Mouse (Mus musculus) forebrain, embryonic 16.5 days (tissue): Measurements from ENCODE around the gene Stag1. TPM values are rescaled to one million over a fixed set of nuclear protein-coding genes. Genes with fewer than 3 reads are reported as not detected.
A peak's percentile ranks its signal among the peaks of the same experiment; 100 is the strongest.

ENCODE experiments used
- ATAC-seq: fragments of 200-750 bp; cut with Nextera tagmentation; 2 replicates; pipeline ENCODE4 v1.8.0; 2017; ENCODE audit warnings: mild to moderate bottlenecking, moderate library complexity
- H3K27ac ChIP-seq: fragments of 300-500 bp; sonication (generic); 2 replicates; pipeline ENCODE4 v1.5.1; 2014; ENCODE audit warnings: low read length, control low read depth
- H3K27me3 ChIP-seq: fragments of 300-500 bp; sonication (generic); replicated peaks from 2 replicates; pipeline ENCODE4 v1.6.1; 2014; ENCODE audit warnings: low read length; ENCODE audit not compliant: control insufficient read depth, insufficient read depth
- H3K36me3 ChIP-seq: fragments of 300-500 bp; sonication (generic); 2 replicates; pipeline ENCODE4 v1.6.1; 2014; ENCODE audit not compliant: control insufficient read depth, insufficient read depth
- H3K4me1 ChIP-seq: fragments of 300-500 bp; sonication (generic); replicated peaks from 2 replicates; pipeline ENCODE4 v1.6.1; 2014; ENCODE audit warnings: low read length; ENCODE audit not compliant: control insufficient read depth, insufficient read depth
- H3K4me2 ChIP-seq: fragments of 300-500 bp; sonication (generic); 2 replicates; pipeline ENCODE4 v1.6.1; 2014; ENCODE audit warnings: mild to moderate bottlenecking, low read length, control low read depth
- H3K4me3 ChIP-seq: fragments of 300-500 bp; sonication (generic); replicated peaks from 2 replicates; pipeline ENCODE4 v1.5.1; 2014; ENCODE audit warnings: mild to moderate bottlenecking, low read length, control low read depth
- H3K9ac ChIP-seq: fragments of 300-500 bp; sonication (generic); replicated peaks from 2 replicates; pipeline ENCODE4 v1.6.1; 2014; ENCODE audit warnings: low read depth, low read length, control low read depth
- H3K9me3 ChIP-seq: fragments of 300-500 bp; sonication (generic); 2 replicates; pipeline ENCODE4 v1.6.1; 2016; ENCODE audit warnings: low read length; ENCODE audit not compliant: control insufficient read depth
- WGBS: fragments of 180-500 bp; shearing (Covaris S2); extraction: QIAGEN DNeasy Blood & Tissue Kit; methylation state at CpG from one replicate; pipeline ENCODE4 v1.1.7; 2014; 5-methylcytosine and 5-hydroxymethylcytosine counted together
- polyA plus RNA-seq: library from polyadenylated mRNA; unstranded; fragments of >200 nt; fragmentation: Nextera tagmentation; extraction: Ambion mirVana; gene quantifications from 2 replicates; pipeline ENCODE4 v1.2.1, GENCODE M21; 2015

The Stag1 gene
- polyA plus RNA-seq, 1 experiment from 2014 or later, result 36.0 TPM

DNA sequence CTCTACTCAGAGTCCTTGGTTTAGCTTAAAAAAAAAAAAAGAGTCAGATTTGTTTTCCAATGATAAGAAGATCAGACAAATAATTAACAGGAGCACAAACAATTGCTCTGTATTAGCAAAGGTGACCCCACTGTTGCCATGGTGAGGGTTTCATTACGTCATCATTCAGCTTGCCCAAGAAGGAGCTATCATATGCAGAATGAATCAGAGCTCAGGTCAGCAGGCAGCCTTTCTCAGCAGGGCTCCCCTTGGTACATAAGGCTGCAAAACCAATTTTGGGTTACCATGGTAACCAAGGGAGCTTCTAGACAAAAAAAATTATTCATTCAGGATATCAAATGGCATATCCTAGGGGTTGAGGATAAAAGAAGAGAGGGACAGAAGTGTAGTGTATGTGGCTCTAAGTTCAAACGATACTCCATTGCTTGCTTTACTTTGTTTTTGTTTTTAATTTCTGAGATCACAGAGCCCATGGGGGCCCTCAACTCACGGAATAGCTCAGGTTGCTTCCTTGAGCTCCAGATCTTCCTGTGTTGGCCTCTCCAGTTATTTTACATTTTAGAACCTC is 2.2 kb downstream of the Stag1 start:
- H3K36me3 ChIP-seq, result no peaks in the 10 kb centered on the region
- H3K27me3 ChIP-seq, result no peaks in the 10 kb centered on the region
- WGBS, result 13% methylated on average over 3 of the region's 3 CpGs
- no peak overlapping the region for H3K4me2 ChIP-seq
- H3K9ac ChIP-seq, result no peak overlapping the region
- H3K27ac ChIP-seq, result no peak overlapping the region
- no peak for ATAC-seq
- no peak overlapping the region for H3K4me3 ChIP-seq
- 0 out of 2 replicates have a peak, but pooled peaks cover 2% of the 10 kb centered on the region for H3K4me1 ChIP-seq
- peaks cover 2% of the 10 kb centered on the region; the same call in 1 of the 2 replicates for H3K9me3 ChIP-seq

DNA sequence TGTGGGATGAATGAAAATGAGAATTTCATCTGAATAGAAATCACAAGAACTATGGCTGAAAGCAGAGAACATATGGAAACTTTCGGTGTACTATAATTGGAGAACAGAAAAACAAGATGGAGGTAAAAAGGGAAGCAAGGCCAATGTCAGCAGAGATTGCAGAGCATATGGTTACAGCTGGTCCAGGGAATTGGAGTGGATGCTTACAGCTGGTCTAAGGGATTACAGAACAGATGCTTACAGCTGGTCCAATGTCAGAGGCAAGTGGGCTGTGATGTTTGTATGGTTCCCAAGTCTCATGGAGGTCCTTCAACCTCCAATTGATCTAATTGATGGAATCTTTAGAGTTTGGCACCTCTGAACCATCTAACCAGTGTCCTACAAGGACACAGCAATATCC is 4.5 kb downstream of the Stag1 start:
- Histone ChIP-seq H3K4me3 (no peak overlapping the region), H3K36me3 (no peaks in the 10 kb centered on the region), H3K27me3 (no peaks in the 10 kb centered on the region), H3K4me2 (no peak overlapping the region), H3K27ac (no peak overlapping the region), H3K9me3 (no peaks in the 10 kb centered on the region), H3K9ac (no peak overlapping the region), H3K4me1 (peaks cover 8% of the 10 kb centered on the region; the same call in 1 of the 2 replicates)
- ATAC-seq, result no peak
- WGBS, result 90% methylated on average over 1 of the region's 1 CpGs

DNA sequence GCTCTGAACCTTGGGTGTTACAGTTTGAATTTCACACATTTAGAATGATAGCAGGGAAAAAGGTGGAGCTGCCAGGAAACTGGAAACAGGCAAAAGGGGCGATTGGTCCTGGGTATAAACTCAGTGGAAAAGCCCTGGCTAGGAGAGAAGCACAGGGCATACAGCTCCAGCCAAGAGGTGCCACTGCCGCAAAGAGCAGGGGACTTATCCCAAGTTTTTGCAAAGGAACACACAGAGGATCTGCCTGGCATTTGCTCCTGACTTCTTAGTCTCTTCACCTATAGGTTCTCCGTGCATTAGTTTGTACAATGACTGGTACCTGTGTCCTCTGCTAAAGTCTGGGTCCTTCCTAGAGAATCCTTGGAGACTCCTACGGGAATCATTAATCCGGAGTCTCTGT is 5.6 kb downstream of the Stag1 start:
- Histone ChIP-seq H3K27ac (no peak overlapping the region), H3K9ac (no peak overlapping the region), H3K4me2 (no peak overlapping the region), H3K27me3 (no peaks in the 10 kb centered on the region), H3K4me1 (peaks cover 8% of the 10 kb centered on the region; the same call in 1 of the 2 replicates), H3K9me3 (no peaks in the 10 kb centered on the region), H3K36me3 (no peaks in the 10 kb centered on the region), H3K4me3 (no peak overlapping the region)
- WGBS, result 53% methylated on average over 5 of the region's 5 CpGs
- ATAC-seq, result no peak

DNA sequence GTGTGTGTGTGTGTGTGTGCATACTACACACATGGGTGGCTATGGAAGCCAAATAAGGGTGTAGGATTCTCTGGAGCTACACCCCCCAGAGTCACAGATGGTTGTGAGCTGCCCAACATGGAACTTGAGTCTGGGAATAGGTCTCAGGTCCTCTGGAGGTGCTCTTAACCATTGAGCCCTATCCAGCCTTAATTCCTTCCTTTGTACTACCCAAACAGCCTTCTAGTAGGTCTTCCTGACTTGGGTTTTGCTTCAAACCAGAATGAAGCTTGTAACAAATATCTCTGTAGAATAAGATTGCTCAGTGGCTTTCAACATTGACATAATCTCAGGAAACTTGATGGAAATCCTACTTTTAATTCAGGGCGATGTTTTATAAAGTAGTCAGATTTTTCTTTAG is 7.9 kb downstream of the Stag1 start:
- Histone ChIP-seq H3K9ac (no peak overlapping the region), H3K9me3 (no peaks in the 10 kb centered on the region), H3K27me3 (no peaks in the 10 kb centered on the region; the same call in 1 of the 2 replicates), H3K4me3 (no peak overlapping the region), H3K27ac (no peak overlapping the region), H3K4me2 (no peak overlapping the region), H3K4me1 (peaks cover 6% of the 10 kb centered on the region; the same call in 1 of the 2 replicates), H3K36me3 (no peaks in the 10 kb centered on the region)
- 96% methylated on average over 1 of the region's 1 CpGs for WGBS
- ATAC-seq, result no peak

DNA sequence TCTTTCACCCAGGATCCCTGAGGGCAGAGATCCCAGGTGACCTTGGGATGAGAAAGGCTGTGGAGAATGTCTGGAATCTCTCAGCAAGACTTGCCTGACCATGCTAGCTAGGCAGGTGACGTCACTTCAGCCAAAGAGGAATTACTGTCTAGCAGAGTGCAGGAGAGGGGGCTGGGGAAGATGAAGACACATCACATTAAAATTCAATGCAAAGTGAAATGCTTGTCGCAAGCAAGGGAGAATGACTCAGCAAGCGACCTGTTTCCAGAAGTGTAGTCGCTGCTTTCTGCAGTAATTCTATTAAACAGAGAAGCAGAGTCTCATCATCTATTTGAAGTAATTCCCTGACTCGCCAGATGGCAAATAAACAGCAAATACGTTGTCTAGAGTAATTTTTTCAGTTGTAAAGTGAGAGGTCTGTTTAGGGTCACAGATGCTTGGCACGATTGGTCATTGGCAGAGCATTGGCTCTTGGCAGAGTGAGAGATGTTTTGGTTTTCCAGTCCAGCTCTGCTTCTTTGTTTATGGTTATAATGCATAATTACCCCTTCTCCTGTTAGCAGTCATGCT is 8.5 kb downstream of the Stag1 start:
- 28% methylated on average over 7 of the region's 7 CpGs for WGBS
- no peaks in the 10 kb centered on the region for H3K9me3 ChIP-seq
- H3K4me1 ChIP-seq, result peaks cover 6% of the 10 kb centered on the region; the same call in 1 of the 2 replicates
- H3K36me3 ChIP-seq, result no peaks in the 10 kb centered on the region
- H3K27me3 ChIP-seq, result no peaks in the 10 kb centered on the region; the same call in 1 of the 2 replicates
- no peak overlapping the region for H3K27ac ChIP-seq
- H3K9ac ChIP-seq, result no peak overlapping the region
- H3K4me3 ChIP-seq, result no peak overlapping the region
- no peak overlapping the region for H3K4me2 ChIP-seq
- peak; percentile 72 for ATAC-seq

DNA sequence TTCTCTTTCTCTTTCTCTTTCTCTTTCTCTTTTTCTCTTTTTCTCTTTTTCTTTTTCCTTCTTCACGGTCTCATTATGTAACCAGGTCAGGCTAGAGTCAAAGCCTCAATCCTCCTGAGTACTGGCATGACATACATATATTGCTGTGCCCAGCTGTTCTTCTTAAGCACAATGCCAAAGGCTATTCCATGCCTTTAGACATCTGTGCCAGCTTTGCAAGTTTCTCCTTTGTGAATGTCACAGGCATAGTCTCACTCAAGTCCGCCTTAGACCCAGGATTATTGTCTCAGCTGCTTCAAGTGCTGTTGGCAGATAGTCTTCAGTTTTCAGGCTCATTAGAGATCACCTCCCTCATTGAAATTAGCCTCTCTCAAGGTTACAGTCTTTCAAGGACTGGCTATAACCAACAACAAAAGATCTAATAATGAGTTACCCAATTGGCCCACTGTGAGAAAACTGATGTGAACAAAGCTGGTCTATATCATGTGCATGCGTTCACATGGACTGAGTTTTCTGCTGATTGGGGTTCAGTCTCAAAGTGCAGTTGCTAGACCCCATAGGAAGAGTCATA is 16.0 kb downstream of the Stag1 start:
- H3K4me3 ChIP-seq, result no peak overlapping the region
- WGBS, result 30% methylated on average over 3 of the region's 3 CpGs
- H3K4me2 ChIP-seq, result no peak overlapping the region
- no peak overlapping the region for H3K27ac ChIP-seq
- H3K9ac ChIP-seq, result no peak overlapping the region
- peaks cover 8% of the 10 kb centered on the region for H3K4me1 ChIP-seq
- H3K27me3 ChIP-seq, result no peaks in the 10 kb centered on the region; the same call in 1 of the 2 replicates
- H3K36me3 ChIP-seq, result no peaks in the 10 kb centered on the region
- H3K9me3 ChIP-seq, result no peaks in the 10 kb centered on the region
- ATAC-seq, result no peak

DNA sequence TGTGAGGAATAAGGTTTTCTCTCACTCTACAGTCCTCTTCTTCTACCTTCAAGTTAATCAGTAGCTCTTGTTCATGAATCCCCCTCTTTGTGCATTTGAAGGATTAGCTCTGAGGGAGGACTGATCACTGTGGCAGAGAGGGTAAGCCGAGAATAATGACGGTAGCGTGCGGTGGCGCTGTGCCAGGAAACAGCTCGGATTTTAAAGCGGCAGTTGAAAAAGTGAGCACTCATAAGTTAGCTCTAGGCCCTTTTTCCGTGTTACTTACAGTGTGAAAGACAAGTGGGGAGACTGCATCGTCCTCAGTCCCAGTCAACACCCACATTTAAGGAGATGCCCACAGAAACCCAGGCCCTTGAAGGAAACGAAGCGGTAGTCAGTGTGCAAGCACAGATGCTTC is 19.3 kb downstream of the Stag1 start:
- peak; percentile 62 for ATAC-seq

DNA sequence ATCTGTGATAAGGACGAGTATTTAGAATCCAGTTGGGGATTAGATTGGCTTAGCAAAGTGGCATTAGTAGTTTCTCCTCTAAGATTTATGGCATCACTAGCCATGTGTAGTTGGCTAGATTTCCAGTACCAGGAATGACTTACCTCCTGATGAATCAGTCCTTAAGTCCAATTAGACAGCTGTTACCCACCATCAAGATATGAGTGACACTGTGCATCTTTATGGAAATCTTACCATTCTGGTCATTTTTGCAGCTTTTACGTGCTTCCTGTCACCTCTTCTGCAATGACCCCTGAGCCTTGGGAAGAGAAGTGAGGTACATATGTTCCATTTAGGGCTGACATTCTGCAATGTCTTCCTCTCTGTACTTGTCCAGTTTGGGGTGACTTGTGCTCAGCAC is 28.7 kb downstream of the Stag1 start:
- WGBS, result 86% methylated on average over 2 of the region's 2 CpGs
- Histone ChIP-seq H3K36me3 (no peaks in the 10 kb centered on the region), H3K4me2 (no peak overlapping the region), H3K27ac (no peak overlapping the region), H3K9me3 (no peaks in the 10 kb centered on the region), H3K4me1 (no peaks in the 10 kb centered on the region), H3K27me3 (no peaks in the 10 kb centered on the region), H3K9ac (no peak overlapping the region), H3K4me3 (no peak overlapping the region)
- no peak for ATAC-seq

More for the DNA sequence above, 19.3 kb downstream of the Stag1 start:
- no peak overlapping the region for H3K9ac ChIP-seq
- peaks cover 8% of the 10 kb centered on the region for H3K4me1 ChIP-seq
- no peaks in the 10 kb centered on the region for H3K9me3 ChIP-seq
- WGBS, result 5% methylated on average over 11 of the region's 11 CpGs
- no peak overlapping the region for H3K27ac ChIP-seq
- H3K4me2 ChIP-seq, result peak overlapping the region; percentile 29
- no peaks in the 10 kb centered on the region for H3K27me3 ChIP-seq
- H3K4me3 ChIP-seq, result no peak overlapping the region
- H3K36me3 ChIP-seq, result no peaks in the 10 kb centered on the region

DNA sequence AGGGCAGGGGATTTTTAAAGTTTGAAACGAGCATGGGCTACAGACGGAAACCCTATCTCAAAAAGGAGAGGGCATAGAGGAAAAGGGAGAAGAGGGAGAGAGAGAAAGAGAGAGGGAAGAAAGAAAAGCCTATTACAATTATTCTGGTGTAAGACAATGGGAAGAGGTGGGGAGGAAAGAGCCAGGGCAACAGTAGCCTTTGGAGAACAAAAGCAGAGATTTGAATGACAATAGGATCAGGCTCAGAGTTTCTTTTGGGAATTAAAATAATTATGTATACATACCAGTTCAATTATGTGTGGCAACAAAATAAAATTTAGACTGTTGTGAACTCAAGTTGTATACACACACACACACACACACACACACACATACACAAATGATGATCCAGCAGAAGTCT is 43.2 kb downstream of the Stag1 start:
- no peaks in the 10 kb centered on the region for H3K27me3 ChIP-seq
- no peaks in the 10 kb centered on the region for H3K9me3 ChIP-seq
- H3K27ac ChIP-seq, result no peak overlapping the region
- H3K4me2 ChIP-seq, result no peak overlapping the region
- peaks cover 18% of the 10 kb centered on the region for H3K4me1 ChIP-seq
- H3K9ac ChIP-seq, result no peak overlapping the region
- WGBS, result 35% methylated on average over 2 of the region's 2 CpGs
- no peaks in the 10 kb centered on the region for H3K36me3 ChIP-seq
- H3K4me3 ChIP-seq, result no peak overlapping the region
- no peak for ATAC-seq
